Mouse (Mus musculus) C2C12 (cell line): ENCODE data around the gene Wdr17. TPM values are rescaled to one million over a fixed set of nuclear protein-coding genes. Genes with fewer than 3 reads are reported as not detected.

Experiments used
- H3K27me3 ChIP-seq: one replicate; pipeline ENCODE4 v1.6.1; 2011; ENCODE audit not compliant: control insufficient read depth, insufficient read depth, insufficient read length
- H3K36me3 ChIP-seq: one replicate; pipeline ENCODE4 v1.6.1; 2011; ENCODE audit not compliant: control insufficient read depth, insufficient read depth
- H3K4me3 ChIP-seq: one replicate; pipeline ENCODE4 v1.5.1; 2011; ENCODE audit warnings: mild to moderate bottlenecking, control low read depth; ENCODE audit not compliant: poor library complexity, insufficient read depth, severe bottlenecking
- H3K79me2 ChIP-seq: one replicate; pipeline ENCODE4 v1.6.1; 2011; ENCODE audit not compliant: control insufficient read depth, insufficient read depth
- H3K79me3 ChIP-seq: one replicate; pipeline ENCODE4 v1.6.1; 2011; ENCODE audit warnings: low read depth, control low read depth
- H3ac ChIP-seq: one replicate; pipeline ENCODE3; 2011; ENCODE audit warnings: low read depth; ENCODE audit not compliant: control insufficient read depth, insufficient read length
- CEBPB ChIP-seq: IDR thresholded peaks from one replicate; pipeline ENCODE4 v1.6.1; 2011; ENCODE audit warnings: low read depth, mild to moderate bottlenecking, control low read depth, moderate library complexity
- CTCF ChIP-seq: IDR thresholded peaks from one replicate; pipeline ENCODE4 v1.5.1; 2011; ENCODE audit not compliant: control insufficient read depth, insufficient read depth, insufficient read length
- FOSL1 ChIP-seq: IDR thresholded peaks from one replicate; pipeline ENCODE4 v1.8.0; 2011; ENCODE audit warnings: mild to moderate bottlenecking, low read length; ENCODE audit not compliant: poor library complexity, insufficient read depth, severe bottlenecking
- MAX ChIP-seq: IDR thresholded peaks from one replicate; pipeline ENCODE4 v1.6.1; 2011; ENCODE audit warnings: mild to moderate bottlenecking, control low read depth
- MYOD1 ChIP-seq: IDR thresholded peaks from one replicate; pipeline ENCODE4 v1.6.1; 2011; ENCODE audit warnings: low read depth; ENCODE audit not compliant: control insufficient read depth, insufficient read length
- MYOG ChIP-seq: IDR thresholded peaks from one replicate; pipeline ENCODE4 v1.6.1; 2011; ENCODE audit not compliant: control insufficient read depth, insufficient read length; ENCODE audit errors: extremely low read depth
- USF1 ChIP-seq: IDR thresholded peaks from one replicate; pipeline ENCODE4 v1.6.1; 2011; ENCODE audit warnings: low read depth, mild to moderate bottlenecking, control low read depth, moderate library complexity
- polyA plus RNA-seq: library from polyadenylated mRNA; unstranded; fragments of >200 nt; fragmentation: generic; extraction: Trizol; gene quantifications from one replicate; pipeline ENCODE4 v1.2.1, GENCODE M21; 2012; ENCODE audit warnings: missing spikeins

The Wdr17 gene
- polyA plus RNA-seq, 1 experiment, result not detected

DNA sequence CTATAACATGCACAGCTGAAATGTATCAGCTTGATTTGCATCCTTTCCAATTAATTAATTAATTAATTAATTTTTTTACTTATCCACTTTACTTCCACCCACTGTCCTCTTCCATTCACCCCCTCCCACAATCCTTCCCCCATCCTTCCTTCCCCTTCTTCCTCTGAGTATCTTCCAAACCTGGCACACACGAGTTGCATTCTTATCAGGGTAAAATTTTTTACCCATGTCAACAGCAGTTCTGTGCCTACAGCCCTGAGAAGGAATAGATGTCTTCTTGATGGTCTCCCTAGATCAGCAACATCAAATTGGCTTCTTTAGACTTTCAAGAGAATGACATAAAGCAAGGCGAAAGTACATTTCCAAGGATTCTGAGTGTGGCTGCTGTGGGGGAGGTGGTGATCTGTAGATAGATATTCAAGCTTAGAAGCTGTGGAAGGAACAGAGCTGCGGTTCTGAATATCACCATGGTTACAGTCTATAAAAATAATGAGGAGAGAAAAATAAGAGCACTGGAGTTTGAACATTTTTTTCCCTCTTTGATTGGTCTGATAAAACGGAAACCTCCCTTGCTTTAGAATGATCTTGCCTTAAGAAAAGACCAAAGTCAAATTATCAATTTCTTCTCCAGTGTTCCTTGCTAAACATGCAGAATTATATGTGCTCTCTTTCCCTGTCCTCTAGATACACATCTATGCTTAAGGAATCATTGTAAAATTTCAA lies 22.8 kb downstream of the Wdr17 start:
- no peak overlapping the region for H3K4me3 ChIP-seq
- H3K79me3 ChIP-seq, result no peaks in the 10 kb centered on the region
- no peaks in the 10 kb centered on the region for H3K27me3 ChIP-seq
- H3K36me3 ChIP-seq, result no peaks in the 10 kb centered on the region
- TF ChIP-seq MAX, result no peak
- TF ChIP-seq MYOD1, result no peak
- no peak for TF ChIP-seq CEBPB
- TF ChIP-seq FOSL1, result no peak
- TF ChIP-seq CTCF, result no peak
- no peak for TF ChIP-seq MYOG
- TF ChIP-seq USF1, result no peak
- no peaks in the 10 kb centered on the region for H3K79me2 ChIP-seq
- no peak overlapping the region for H3ac ChIP-seq

DNA sequence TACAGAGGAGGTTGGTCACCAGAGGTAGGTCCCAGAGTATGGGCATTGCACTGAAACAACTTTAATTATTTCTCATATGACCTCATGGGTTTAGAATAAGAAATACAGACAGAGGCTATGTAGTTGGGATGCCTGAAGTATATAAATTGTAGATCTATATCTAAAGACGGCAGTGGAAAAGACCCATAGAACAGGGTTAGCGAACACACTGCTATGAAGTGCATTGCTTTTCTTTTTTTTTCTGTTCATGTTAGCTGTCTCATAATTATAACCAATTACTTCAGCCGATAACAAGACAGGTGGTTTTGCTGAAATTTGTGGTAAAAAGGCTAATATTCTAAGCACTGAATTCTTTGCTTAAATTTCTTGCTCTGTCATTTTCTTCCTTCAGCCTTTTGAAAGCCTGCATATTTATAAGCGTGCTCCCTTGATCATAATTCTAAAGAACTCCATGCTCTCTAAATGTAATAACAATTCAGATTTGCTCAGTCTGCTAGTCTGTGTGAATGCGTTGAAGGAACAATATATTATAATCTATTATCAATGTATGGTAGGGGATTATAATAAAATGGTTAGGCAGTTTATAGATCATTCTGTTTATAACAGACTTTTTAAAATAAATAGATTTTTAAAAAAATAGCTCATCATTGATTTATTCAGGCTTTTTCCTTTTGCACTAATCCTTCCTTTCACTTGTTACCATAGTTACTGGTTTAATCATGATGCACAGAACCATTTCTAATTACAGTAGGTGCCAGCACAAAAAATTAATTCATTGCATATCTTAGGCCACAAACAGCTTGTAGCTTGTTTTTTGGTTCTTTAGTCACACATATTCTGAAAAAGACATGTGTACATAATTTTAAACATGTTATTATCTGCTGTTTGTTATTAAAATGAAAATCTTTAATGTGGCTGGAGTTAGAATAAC lies 50.7 kb downstream of the Wdr17 start:
- Histone ChIP-seq H3ac (no peak overlapping the region), H3K79me3 (no peaks in the 10 kb centered on the region), H3K79me2 (no peaks in the 10 kb centered on the region), H3K27me3 (no peaks in the 10 kb centered on the region), H3K4me3 (no peak overlapping the region), H3K36me3 (no peaks in the 10 kb centered on the region)
- TF ChIP-seq CEBPB (no peak), FOSL1 (no peak), MAX (no peak), MYOD1 (no peak), USF1 (no peak), MYOG (no peak), CTCF (no peak)

DNA sequence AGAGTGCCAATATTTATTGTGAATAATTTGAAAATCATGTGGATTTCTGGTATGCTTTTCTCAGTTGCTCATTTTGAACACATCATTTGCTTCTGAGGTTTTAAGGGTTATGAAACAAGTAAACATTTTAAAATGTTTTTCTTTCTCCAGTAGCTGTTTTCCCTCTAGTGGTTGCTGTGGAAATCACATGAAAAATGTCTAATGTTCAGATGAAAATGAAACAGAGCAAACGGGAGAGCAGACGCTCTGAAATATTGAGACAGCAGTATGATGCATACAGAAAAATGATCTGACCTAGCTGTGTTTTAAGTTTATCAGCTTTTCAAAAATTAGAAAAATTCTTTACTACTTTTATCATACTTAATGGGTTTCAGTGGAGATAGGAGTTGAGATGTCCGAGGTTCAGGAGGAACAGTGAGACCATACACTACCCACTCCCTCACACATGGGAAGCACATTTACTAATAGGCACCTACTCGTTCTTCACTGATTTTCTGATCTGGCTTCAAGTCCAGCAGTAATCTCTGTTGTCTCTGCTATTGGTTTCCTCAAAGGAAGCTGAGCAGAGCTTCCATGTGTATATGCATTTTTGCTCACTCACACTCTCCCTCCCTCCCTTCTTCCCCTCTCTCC lies 57.1 kb downstream of the Wdr17 start:
- no peaks in the 10 kb centered on the region for H3K79me3 ChIP-seq
- TF ChIP-seq MYOG (no peak), CTCF (no peak), MYOD1 (no peak), CEBPB (no peak), MAX (no peak), USF1 (no peak), FOSL1 (no peak)

DNA sequence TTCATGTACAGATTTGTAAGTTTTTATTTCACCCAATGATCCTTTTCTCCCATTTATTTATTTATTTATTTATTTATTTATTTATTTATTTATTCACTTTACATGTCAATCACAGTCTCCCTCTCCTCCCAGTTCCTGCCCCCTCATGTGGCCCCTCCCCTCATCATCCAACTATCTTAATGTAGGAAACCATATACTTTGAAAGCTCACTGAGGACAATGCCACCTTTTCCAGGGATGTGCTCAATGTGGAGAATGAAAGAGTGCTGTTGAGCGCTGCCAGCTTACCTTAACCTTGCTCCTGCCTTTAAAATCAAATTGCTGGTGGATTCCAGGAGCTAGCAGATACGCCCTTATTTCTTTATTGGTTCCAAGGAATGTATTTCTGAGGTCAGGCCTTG lies 59.0 kb downstream of the Wdr17 start:
- no peak for TF ChIP-seq MYOD1
- no peak for TF ChIP-seq MYOG
- TF ChIP-seq CEBPB, result no peak
- no peak for TF ChIP-seq MAX
- no peak for TF ChIP-seq FOSL1
- TF ChIP-seq CTCF, result no peak
- Histone ChIP-seq H3K79me3 (no peaks in the 10 kb centered on the region), H3ac (no peak overlapping the region), H3K4me3 (no peak overlapping the region), H3K36me3 (no peaks in the 10 kb centered on the region), H3K79me2 (no peaks in the 10 kb centered on the region), H3K27me3 (no peaks in the 10 kb centered on the region)

More for the DNA sequence above, 57.1 kb downstream of the Wdr17 start:
- Histone ChIP-seq H3K27me3 (no peaks in the 10 kb centered on the region), H3K36me3 (no peaks in the 10 kb centered on the region), H3K79me2 (no peaks in the 10 kb centered on the region), H3ac (no peak overlapping the region), H3K4me3 (no peak overlapping the region)

DNA sequence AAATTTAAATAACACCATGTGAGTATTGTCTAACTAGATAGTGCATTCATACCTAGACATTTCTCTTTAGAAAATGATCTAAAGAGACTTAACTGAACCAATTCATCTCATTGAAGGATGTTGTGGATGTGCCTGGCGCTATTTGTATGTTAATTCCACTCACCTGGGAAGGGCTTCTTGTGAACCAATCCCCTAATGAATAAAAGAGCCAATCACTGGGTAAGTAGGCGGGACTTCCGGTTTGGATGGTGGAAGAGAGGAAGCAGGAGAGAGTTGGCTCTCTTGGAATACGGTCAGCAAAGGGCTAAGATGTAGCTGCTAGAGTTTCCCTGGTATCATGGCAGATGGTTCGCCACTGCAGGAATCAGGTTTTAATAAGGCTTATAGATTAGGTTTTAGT lies 64.0 kb downstream of the Wdr17 start:
- Histone ChIP-seq H3K79me2 (no peaks in the 10 kb centered on the region), H3K4me3 (no peak overlapping the region), H3K27me3 (no peaks in the 10 kb centered on the region), H3ac (no peak overlapping the region), H3K79me3 (no peaks in the 10 kb centered on the region), H3K36me3 (no peaks in the 10 kb centered on the region)
- TF ChIP-seq CTCF (no peak), FOSL1 (no peak), USF1 (no peak), MAX (no peak), CEBPB (no peak), MYOG (no peak), MYOD1 (no peak)
